Mouse (Mus musculus) cerebellum, adult 8-10 months (tissue): ENCODE results near the gene Hoxb9.

Source experiments
- DNase-seq: peaks from one replicate; pipeline ENCODE4 v3.0.0; 2022

The Hoxb9 gene

GRCm38 (mm10) chr11:96314671-96315343, 43.5 kb downstream of the Hoxb9 start:
- DNase-seq: no peak

GRCm38 (mm10) chr11:96315344-96315681, 44.1 kb downstream of the Hoxb9 start:
- no peak for DNase-seq

GRCm38 (mm10) chr11:96316696-96317607, 45.7 kb downstream of the Hoxb9 start:
- no peak for DNase-seq

GRCm38 (mm10) chr11:96317608-96318367, 46.5 kb downstream of the Hoxb9 start, which contains the start of gene Hoxb4:
Hoxb4 (plus strand) TSS chr11:96318267.
- no peak for DNase-seq

GRCm38 (mm10) chr11:96318368-96319070, 47.3 kb downstream of the Hoxb9 start:
- DNase-seq: no peak

GRCm38 (mm10) chr11:96319071-96319902, 48.0 kb downstream of the Hoxb9 start:
- no peak for DNase-seq

- DNase-seq: no peak
These were observed 48.7 kb downstream of the Hoxb9 start for GRCm38 (mm10) chr11:96319910-96320309.

GRCm38 (mm10) chr11:96320688-96321087, 49.4 kb downstream of the Hoxb9 start:
- no peak for DNase-seq

- DNase-seq: no peak
These were observed 50.6 kb downstream of the Hoxb9 start for GRCm38 (mm10) chr11:96321846-96322245.

- DNase-seq: no peak
These were observed 51.5 kb downstream of the Hoxb9 start for GRCm38 (mm10) chr11:96322738-96323137.

GRCm38 (mm10) chr11:96323154-96323553, 51.9 kb downstream of the Hoxb9 start, which contains the start of gene Hoxb3:
Hoxb3 (plus strand) TSS chr11:96323326.
- DNase-seq: no peak

GRCm38 (mm10) chr11:96324125-96324524, 52.9 kb downstream of the Hoxb9 start:
- DNase-seq: no peak

GRCm38 (mm10) chr11:96324965-96325364, 53.7 kb downstream of the Hoxb9 start:
- DNase-seq: no peak

GRCm38 (mm10) chr11:96325747-96326212, 54.5 kb downstream of the Hoxb9 start:
- no peak for DNase-seq
